In the genomic region with DNA sequence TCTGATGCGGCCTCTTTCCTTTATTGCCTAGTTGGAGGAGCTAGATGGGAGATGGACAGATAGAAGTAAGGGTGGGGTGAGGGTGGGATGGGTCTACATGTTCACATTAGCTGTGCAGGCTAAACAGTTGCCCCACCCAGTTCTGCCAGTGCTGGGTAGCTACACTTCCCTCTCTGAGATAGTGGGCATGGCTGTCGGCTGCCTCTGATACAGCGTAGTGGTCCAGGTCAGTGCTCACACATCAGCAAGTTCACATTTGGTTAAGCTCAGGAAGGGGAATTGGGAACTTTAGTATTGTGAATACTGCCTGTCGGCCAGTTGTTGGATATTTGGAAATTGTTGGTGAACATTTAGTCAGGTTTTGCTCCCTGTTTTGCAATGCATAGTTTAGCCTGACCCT, we compare ENCODE assay signal across 23 mouse cellular contexts. TPM values are rescaled to one million over a fixed set of nuclear protein-coding genes. Genes with fewer than 3 reads are reported as not detected.
DNase-seq lines count a peak whose midpoint lies in the region; ATAC-seq and TF ChIP-seq lines count a peak whose summit lies in the region.
"Had no signal": no experiment of that assay in that cellular context is flagged by ENCODE, and none has a peak within 500 bp of the region (broad histone marks: within the 10 kb centered on the region; RNA-seq: fewer than 3 reads in every experiment).

No protein-coding gene starts in this region.

- H3K4me3 ChIP-seq in liver, postnatal 0 days (ENCODE audit: low read depth, low read length), result no peak overlapping the region
- H3K4me3 ChIP-seq: embryonic facial prominence, embryonic 12.5 days; heart, adult 2 months; hindbrain, embryonic 12.5 days; limb, embryonic 12.5 days; lung, embryonic 15.5 days; myocyte had no signal

- no peaks in the 10 kb centered on the region for H3K27me3 ChIP-seq in liver, postnatal 0 days (ENCODE audit: insufficient read depth, low read length)
- H3K27me3 ChIP-seq: embryonic facial prominence, embryonic 12.5 days; hindbrain, embryonic 12.5 days; limb, embryonic 12.5 days; lung, embryonic 15.5 days had no signal

- TF ChIP-seq CTCF in liver, postnatal 0 days (IDR thresholded peaks at IDR 0.05; ENCODE audit: low read depth), result no peak

- no peak overlapping the region for H3K27ac ChIP-seq in liver, postnatal 0 days (ENCODE audit: low read depth)
- H3K27ac ChIP-seq: embryonic facial prominence, embryonic 12.5 days; heart, adult 2 months; hindbrain, embryonic 12.5 days; limb, embryonic 12.5 days; lung, embryonic 15.5 days; macrophage had no signal

- H3K36me3 ChIP-seq in liver, postnatal 0 days (replicated peaks; ENCODE audit: insufficient read depth, low read length), result no peaks in the 10 kb centered on the region
- H3K36me3 ChIP-seq: embryonic facial prominence, embryonic 12.5 days; hindbrain, embryonic 12.5 days; limb, embryonic 12.5 days; lung, embryonic 15.5 days had no signal

- peaks cover 35% of the 10 kb centered on the region for H3K4me1 ChIP-seq in liver, postnatal 0 days (ENCODE audit: insufficient read depth)
- H3K4me1 ChIP-seq: embryonic facial prominence, embryonic 12.5 days; limb, embryonic 12.5 days had no signal

- H3K9me3 ChIP-seq in liver, postnatal 0 days (ENCODE audit: low read length), result no peaks in the 10 kb centered on the region
- H3K9me3 ChIP-seq: embryonic facial prominence, embryonic 12.5 days; hindbrain, embryonic 12.5 days; limb, embryonic 12.5 days; lung, embryonic 15.5 days had no signal

- DNase-seq in lung, postnatal 36 days, result peak; percentile 28
- no peak for DNase-seq in lung, adult 18-20 months
- peak; percentile 54 for DNase-seq in liver
- no peak for DNase-seq in liver, postnatal 0 days
- DNase-seq in cerebellum, adult 11 months, result no peak
- DNase-seq in embryo, embryonic 10 days (ENCODE audit: low spot score), result no peak
- DNase-seq in kidney, adult 11 months, result no peak
- DNase-seq: adrenal gland, postnatal 14 days; cerebellum, adult 11-12 months; forebrain, postnatal 0 days; heart, adult 2 months; kidney, adult 9 months; kidney, postnatal 25 days; layer of hippocampus, adult 9-11 months; midbrain, embryonic 14.5 days; thymus, postnatal 14 days had no signal

- 57% methylated on average over 4 of the region's 4 CpGs for WGBS in liver, postnatal 0 days (ENCODE audit: insufficient replicate concordance)

- H3K9ac ChIP-seq in liver, postnatal 0 days (replicated peaks), result no peak overlapping the region
- H3K9ac ChIP-seq: embryonic facial prominence, embryonic 12.5 days; forebrain, postnatal 0 days; hindbrain, embryonic 12.5 days; limb, embryonic 12.5 days; lung, embryonic 15.5 days had no signal

- ATAC-seq in liver, postnatal 0 days, result 0 out of 2 replicates have a peak, but pooled peaks have one; percentile 29
- ATAC-seq: activated CD4-positive, CD25-positive, alpha-beta regulatory T cell, adult 4 months; forebrain, postnatal 0 days had no signal

- no peak for TF ChIP-seq EP300 in liver, postnatal 0 days (IDR thresholded peaks at IDR 0.05; ENCODE audit: low read depth)

- H3K4me2 ChIP-seq in liver, postnatal 0 days (ENCODE audit: low read depth, low read length), result no peak overlapping the region
- H3K4me2 ChIP-seq: embryonic facial prominence, embryonic 12.5 days; hindbrain, embryonic 12.5 days; limb, embryonic 12.5 days; lung, embryonic 15.5 days had no signal

RNA-seq across cellular contexts. Expression of gene Tmem170b, which starts 13.8 kb away (rescaled TPM):
- polyA plus RNA-seq in liver, postnatal 0 days (2015; fragmentation: Nextera tagmentation; extraction: Ambion mirVana), result 4.6 and 5.7 TPM in 2 replicates

Comparison
In these comparisons a context has a peak if more than half of its experiments do, and no peak if none do; other contexts are left out.
1. DNase-seq: peak in lung, postnatal 36 days (single experiment) and liver (single experiment); none in lung, adult 18-20 months (0 of 2), liver, postnatal 0 days (single experiment), cerebellum, adult 11 months (single experiment), embryo, embryonic 10 days (single experiment) and kidney, adult 11 months (single experiment).